Mouse (Mus musculus): Measurements from ENCODE around the gene Ssbp2. TPM values are rescaled to one million over a fixed set of nuclear protein-coding genes. Genes with fewer than 3 reads are reported as not detected.

Ssbp2 gene
- 13.4 and 14.8 TPM in 2 replicates for polyA plus RNA-seq (2012; rRNA removed)

GRCm38 (mm10) chr13:91459896-91460620 lies at the start of gene Ssbp2:
Gene Ssbp2, plus strand, starts transcription at chr13:91460283.

GRCm38 (mm10) chr13:91741280-91742047 lies 281.4 kb downstream of the Ssbp2 start, which contains the start of gene Acot12:
Gene Acot12, plus strand, starts transcription at chr13:91741512.

Other genes starting within 250 kb of the Ssbp2 start
- gene Atg10, start 236.3 kb upstream of the Ssbp2 start, polyA plus RNA-seq (2012; rRNA removed): 1.5 TPM in 2 replicates